Mouse (Mus musculus) thymus, adult 2 months (tissue): ENCODE data around the gene Thy1. TPM values are rescaled to one million over a fixed set of nuclear protein-coding genes. Genes with fewer than 3 reads are reported as not detected.

Experiments used
- DNase-seq: peaks from one replicate; pipeline ENCODE4 v3.0.0; 2021
- H3K27ac ChIP-seq: fragments of 200-500 bp; 2 replicates; pipeline ENCODE4 v1.5.1; 2012; ENCODE audit warnings: low read length, control low read depth; ENCODE audit not compliant: control insufficient read depth, insufficient read depth
- H3K27me3 ChIP-seq: fragments of 200-500 bp; 2 replicates; pipeline ENCODE4 v1.6.1; 2012; ENCODE audit warnings: mild to moderate bottlenecking, low read length, moderate library complexity, mixed read lengths; ENCODE audit not compliant: control insufficient read depth, insufficient read depth
- H3K36me3 ChIP-seq: fragments of 200-500 bp; 2 replicates; pipeline ENCODE4 v1.6.1; 2012; ENCODE audit warnings: mild to moderate bottlenecking, low read length, moderate library complexity; ENCODE audit not compliant: control insufficient read depth, insufficient read depth
- H3K4me1 ChIP-seq: fragments of 200-500 bp; replicated peaks from 2 replicates; pipeline ENCODE4 v1.6.1; 2012; ENCODE audit warnings: low read length; ENCODE audit not compliant: control insufficient read depth, insufficient read depth
- H3K4me3 ChIP-seq: fragments of 200-500 bp; 2 replicates; pipeline ENCODE4 v1.5.1; 2012; ENCODE audit warnings: mild to moderate bottlenecking, low read length, control low read depth, moderate library complexity; ENCODE audit not compliant: control insufficient read depth, insufficient read depth
- CTCF ChIP-seq: fragments of 200-500 bp; IDR thresholded peaks from 2 replicates; pipeline ENCODE4 v1.5.1; 2012; ENCODE audit warnings: mild to moderate bottlenecking, control low read depth, low read length, moderate library complexity, borderline replicate concordance; ENCODE audit not compliant: control insufficient read depth, poor library complexity, insufficient read depth; ENCODE audit errors: extremely low read depth
- POLR2A ChIP-seq: fragments of 200-500 bp; IDR thresholded peaks from 2 replicates; pipeline ENCODE4 v1.6.1; 2012; ENCODE audit warnings: mild to moderate bottlenecking, low read length, control low read depth, moderate library complexity; ENCODE audit not compliant: control insufficient read depth, poor library complexity, insufficient read depth; ENCODE audit errors: extremely low read depth
- WGBS: fragments of 180-500 bp; shearing (Covaris S2); methylation state at CpG from one replicate; pipeline ENCODE4 v1.1.7; 2018; 5-methylcytosine and 5-hydroxymethylcytosine counted together
- polyA plus RNA-seq: library from polyadenylated mRNA; depleted of rRNA; stranded (reverse); fragments of >200 nt; gene quantifications from 2 replicates; pipeline ENCODE4 v1.2.3, GENCODE M21; 2012

The Thy1 gene
- polyA plus RNA-seq, 1 experiment: 3,478 TPM

DNA sequence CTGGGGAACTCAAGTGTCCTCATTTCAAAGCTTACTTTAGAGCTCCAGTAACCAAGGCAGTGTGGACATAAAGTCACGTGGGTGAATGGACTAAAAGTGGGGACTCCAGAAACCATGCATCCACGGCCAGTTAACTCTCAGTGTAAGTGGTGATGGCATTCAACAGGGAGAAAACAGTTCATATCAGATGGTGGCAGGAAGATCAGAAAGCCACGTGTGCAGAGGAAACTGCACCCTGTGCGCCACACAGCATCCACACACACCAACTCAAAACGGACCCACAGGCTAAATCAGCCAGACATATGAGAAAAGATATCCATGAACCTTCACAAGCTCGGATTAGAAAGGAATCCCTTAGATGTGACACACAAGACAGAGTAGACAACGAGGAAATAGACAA is 23.2 kb upstream of the Thy1 start:
- H3K27ac ChIP-seq: peak overlapping the region; percentile 91

DNA sequence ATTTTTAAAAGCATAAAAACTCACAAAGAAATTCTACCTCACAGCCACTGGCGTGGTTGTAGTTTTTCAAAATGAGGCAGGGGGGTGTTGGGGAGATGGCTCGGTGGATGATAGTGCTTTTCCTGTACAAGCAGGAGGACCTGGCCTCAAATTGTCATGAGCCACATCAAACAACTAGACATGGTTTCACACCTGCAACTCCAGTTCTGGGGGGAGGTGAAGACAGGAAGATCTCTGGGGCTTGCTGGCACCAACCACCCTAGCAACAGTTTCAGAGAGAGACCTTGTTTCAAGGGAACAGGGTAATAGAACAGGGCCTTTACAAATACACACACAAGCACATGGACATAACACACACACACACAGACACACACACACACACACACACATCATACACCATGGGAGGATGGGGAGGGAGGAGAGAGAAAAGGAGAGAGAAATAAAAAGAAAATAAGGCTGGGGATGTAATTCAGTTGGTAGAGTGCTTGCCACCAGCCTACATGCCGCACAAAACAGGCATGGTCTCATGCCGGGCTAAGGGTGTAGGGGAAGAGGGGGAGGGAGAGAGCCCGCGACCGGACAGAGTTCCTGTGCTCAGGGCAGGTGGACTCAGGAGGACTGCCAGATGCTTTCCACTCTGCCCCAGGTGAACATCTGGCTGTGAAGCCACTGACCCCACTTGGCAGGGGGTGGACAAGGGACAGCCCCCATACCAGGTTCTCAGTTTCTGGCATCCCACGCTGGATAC is 20.9 kb upstream of the Thy1 start:
- Histone ChIP-seq H3K4me3 (peak overlapping the region; percentile 29), H3K36me3 (no peaks in the 10 kb centered on the region), H3K4me1 (peaks cover 60% of the 10 kb centered on the region), H3K27me3 (no peaks in the 10 kb centered on the region), H3K27ac (peak overlapping the region; percentile 97)
- no peak for TF ChIP-seq POLR2A
- TF ChIP-seq CTCF: no peak
- WGBS: 6% methylated on average over 8 of the region's 8 CpGs
- peak; percentile 83 for DNase-seq

More for the DNA sequence above, 23.2 kb upstream of the Thy1 start:
- Histone ChIP-seq H3K36me3 (no peaks in the 10 kb centered on the region), H3K27me3 (no peaks in the 10 kb centered on the region), H3K4me3 (no peak overlapping the region), H3K4me1 (peaks cover 60% of the 10 kb centered on the region)
- DNase-seq: peak; percentile 52
- no peak for TF ChIP-seq POLR2A
- 6% methylated on average over 7 of the region's 7 CpGs for WGBS

DNA sequence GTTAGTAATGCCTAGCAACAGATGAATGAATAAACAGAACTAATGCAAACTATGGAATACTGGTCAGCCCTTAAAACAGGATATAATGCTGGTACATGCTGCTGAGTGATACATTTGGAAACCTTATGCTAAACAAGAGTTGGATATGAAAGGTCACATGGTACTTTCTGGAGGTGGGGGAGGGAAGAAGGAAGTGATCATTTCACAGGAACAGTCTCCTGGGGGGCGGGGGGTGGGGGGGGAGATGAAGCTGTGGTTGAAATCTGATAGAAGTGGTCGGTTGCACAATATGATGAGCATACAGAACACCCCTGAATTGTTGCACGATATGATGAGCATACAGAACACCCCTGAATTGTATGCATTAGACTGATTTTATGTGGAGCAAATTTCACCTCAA is 19.1 kb upstream of the Thy1 start:
- H3K27ac ChIP-seq: peak overlapping the region; percentile 97
- TF ChIP-seq CTCF: no peak
- TF ChIP-seq POLR2A: no peak
- no peak for DNase-seq
- H3K36me3 ChIP-seq: no peaks in the 10 kb centered on the region
- no peaks in the 10 kb centered on the region for H3K27me3 ChIP-seq
- peaks cover 54% of the 10 kb centered on the region for H3K4me1 ChIP-seq
- 6% methylated on average over 3 of the region's 3 CpGs for WGBS
- no peak overlapping the region for H3K4me3 ChIP-seq

DNA sequence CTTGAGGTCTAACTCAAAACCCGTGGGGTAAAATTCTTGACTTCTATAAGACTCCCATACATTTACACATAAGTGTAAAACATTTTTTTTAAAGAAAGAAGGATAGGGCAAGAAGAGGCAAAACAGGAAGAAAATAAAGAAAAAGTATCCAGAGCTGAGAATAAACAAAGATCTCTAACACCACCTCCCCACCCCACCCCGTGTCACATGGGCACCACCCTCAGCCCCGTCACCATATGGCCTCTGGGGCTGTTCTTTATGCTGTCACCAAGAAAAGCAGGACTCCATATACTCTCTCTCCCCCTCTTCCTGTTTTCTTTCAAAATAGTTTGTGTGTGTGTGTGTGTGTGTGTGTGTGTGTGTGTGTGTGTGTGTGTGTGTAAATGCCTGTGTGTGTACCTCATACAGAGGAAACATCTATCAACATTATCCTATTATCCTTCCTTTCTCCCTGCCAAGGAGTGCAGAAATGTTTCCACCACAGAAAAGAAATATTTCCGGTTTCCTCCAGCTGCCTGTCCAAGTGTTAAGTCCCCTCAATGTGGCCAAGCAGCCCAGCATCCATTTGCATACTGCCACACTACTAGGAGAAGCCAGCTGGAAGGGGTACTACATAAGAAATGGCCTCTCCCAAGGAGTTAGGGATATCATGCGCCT is 13.5 kb upstream of the Thy1 start:
- no peak for TF ChIP-seq CTCF
- no peak for TF ChIP-seq POLR2A
- DNase-seq: peak; percentile 63
- Histone ChIP-seq H3K4me1 (peaks cover 64% of the 10 kb centered on the region), H3K27me3 (no peaks in the 10 kb centered on the region), H3K4me3 (no peak overlapping the region), H3K27ac (peak overlapping the region; percentile 96), H3K36me3 (no peaks in the 10 kb centered on the region)
- 30% methylated on average over 5 of the region's 5 CpGs for WGBS

DNA sequence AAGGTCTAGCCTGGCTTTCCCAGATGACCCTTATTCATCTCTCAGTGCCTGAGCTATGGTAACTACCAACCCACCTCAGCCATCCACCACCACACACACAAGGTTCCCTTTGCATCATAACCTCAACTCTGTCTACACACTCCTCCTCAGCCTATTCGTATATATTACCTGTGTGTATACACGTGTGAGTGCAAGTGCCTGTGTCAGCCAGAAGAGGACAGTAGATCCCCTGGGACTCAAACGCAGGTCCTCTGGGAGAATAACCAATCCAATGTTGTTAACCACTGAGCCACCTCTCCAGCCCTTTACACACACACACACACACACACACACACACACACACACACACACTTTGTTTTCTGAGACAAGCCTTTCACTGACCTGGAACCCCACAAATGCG is 12.5 kb upstream of the Thy1 start:
- Histone ChIP-seq H3K27ac (peak overlapping the region; percentile 96), H3K4me1 (peaks cover 71% of the 10 kb centered on the region), H3K36me3 (no peaks in the 10 kb centered on the region), H3K27me3 (no peaks in the 10 kb centered on the region), H3K4me3 (no peak overlapping the region)
- DNase-seq: no peak
- TF ChIP-seq POLR2A (no peak), CTCF (no peak)
- 70% methylated on average over 4 of the region's 4 CpGs for WGBS

DNA sequence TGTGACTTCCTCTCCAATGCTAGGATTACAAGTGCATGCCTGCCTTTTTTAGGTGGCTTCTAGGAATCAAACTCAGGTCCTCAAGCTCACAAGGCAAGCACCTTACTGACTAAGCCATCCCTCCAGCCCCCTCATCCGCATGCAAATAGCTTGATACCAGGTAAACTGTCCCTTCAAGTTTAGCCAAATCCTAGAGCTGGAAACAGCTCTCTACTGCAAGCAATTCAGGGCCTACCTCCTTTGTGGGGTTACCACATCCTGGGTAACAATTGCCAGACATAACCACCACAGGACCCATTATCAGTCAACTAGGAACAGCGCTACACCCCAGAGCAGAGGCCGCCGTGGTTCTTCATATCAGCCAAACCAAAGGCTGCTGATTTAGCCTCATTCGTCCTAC is 12.1 kb upstream of the Thy1 start:
- peaks cover 74% of the 10 kb centered on the region for H3K4me1 ChIP-seq
- DNase-seq: peak; percentile 63
- peak overlapping the region; percentile 23; the same call in 1 of the 2 replicates for H3K4me3 ChIP-seq
- H3K36me3 ChIP-seq: no peaks in the 10 kb centered on the region
- H3K27ac ChIP-seq: peak overlapping the region; percentile 96
- 10% methylated on average over 5 of the region's 5 CpGs for WGBS
- TF ChIP-seq CTCF (no peak), POLR2A (no peak)
- H3K27me3 ChIP-seq: no peaks in the 10 kb centered on the region

GRCm38 (mm10) chr9:44031946-44032345 is 11.2 kb upstream of the Thy1 start:
- TF ChIP-seq POLR2A (no peak), CTCF (no peak)
- Histone ChIP-seq H3K4me3 (0 out of 2 replicates have a peak overlapping the region, but pooled peaks have one; percentile 1), H3K36me3 (no peaks in the 10 kb centered on the region), H3K27me3 (no peaks in the 10 kb centered on the region), H3K27ac (peak overlapping the region; percentile 55), H3K4me1 (peaks cover 73% of the 10 kb centered on the region)
- 66% methylated on average over 4 of the region's 4 CpGs for WGBS
- no peak for DNase-seq
